Mouse (Mus musculus) erythroblast, embryonic 14.5 days (primary cell): ENCODE results near the gene Pde4d.

Source experiments
- GATA1 ChIP-seq: IDR thresholded peaks from 2 replicates; pipeline ENCODE4 v1.6.1; 2012; ENCODE audit warnings: low read length, inconsistent platforms, mixed read lengths
- TAL1 ChIP-seq: IDR thresholded peaks from 3 replicates; pipeline ENCODE4 v1.6.1; 2012; ENCODE audit warnings: low read length, inconsistent platforms, mixed read lengths

- TF ChIP-seq GATA1 (no peak), TAL1 (no peak)
These were observed 926.9 kb downstream of the Pde4d start for GRCm38 (mm10) chr13:109376681-109377080.
